Mouse (Mus musculus) olfactory bulb, adult 2 months (tissue): ENCODE data around the gene Ica1. TPM values are rescaled to one million over a fixed set of nuclear protein-coding genes. Genes with fewer than 3 reads are reported as not detected.

Source experiments
- H3K27ac ChIP-seq: fragments of 200-500 bp; 2 replicates; pipeline ENCODE4 v1.5.1; 2012; ENCODE audit warnings: low read depth, low read length; ENCODE audit not compliant: insufficient read depth
- H3K4me1 ChIP-seq: fragments of 200-500 bp; 2 replicates; pipeline ENCODE4 v1.6.1; 2012; ENCODE audit warnings: low read length; ENCODE audit not compliant: control insufficient read depth, insufficient read depth
- H3K4me3 ChIP-seq: fragments of 200-500 bp; 2 replicates; pipeline ENCODE4 v1.5.1; 2012; ENCODE audit warnings: mild to moderate bottlenecking, low read depth, low read length, moderate library complexity; ENCODE audit not compliant: insufficient read depth
- CTCF ChIP-seq: fragments of 200-500 bp; IDR thresholded peaks from 2 replicates; pipeline ENCODE4 v1.5.1; 2012; ENCODE audit warnings: low read depth, mild to moderate bottlenecking, low read length, moderate library complexity; ENCODE audit not compliant: insufficient read depth
- POLR2A ChIP-seq: fragments of 200-500 bp; IDR thresholded peaks from 2 replicates; pipeline ENCODE4 v1.6.1; 2012; ENCODE audit warnings: mild to moderate bottlenecking, low read depth, low read length, moderate library complexity; ENCODE audit not compliant: insufficient read depth
- WGBS: fragments of 180-500 bp; shearing (Covaris S2); methylation state at CpG from one replicate; pipeline ENCODE4 v1.1.7; 2018; 5-methylcytosine and 5-hydroxymethylcytosine counted together
- polyA plus RNA-seq: library from polyadenylated mRNA; stranded (reverse); fragments of >200 nt; gene quantifications from 2 replicates; pipeline ENCODE4 v1.2.4, GENCODE M21; 2012; ENCODE audit warnings: low replicate concordance; ENCODE audit not compliant: missing spikeins, insufficient read depth, insufficient read length

Gene Ica1
- not detected in 2 replicates for polyA plus RNA-seq

DNA sequence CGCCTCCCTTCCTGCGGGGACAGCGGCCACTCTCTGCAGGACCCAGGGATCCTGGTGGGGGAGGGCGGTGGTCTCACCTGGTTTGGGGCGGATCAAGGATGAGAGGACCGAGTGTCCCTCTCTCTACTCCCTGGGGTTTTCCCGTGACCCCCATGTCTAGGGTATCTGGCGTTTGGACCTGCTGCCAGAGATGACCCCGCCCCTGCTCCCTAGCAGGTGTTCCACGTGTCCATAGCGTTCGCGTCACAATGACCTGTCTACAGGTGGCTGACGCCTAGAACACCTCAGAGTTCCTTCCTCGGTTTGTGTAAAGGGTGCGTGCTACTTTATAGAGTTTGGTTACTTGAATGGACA lies at the start of gene Ica1:
Ica1 (minus strand) TSS at position 193 of the 354 bp plus-strand sequence.
- H3K4me1 ChIP-seq = peaks cover 2% of the 10 kb centered on the region
- TF ChIP-seq CTCF (no peak), POLR2A (0 out of 2 replicates have a peak, but pooled peaks have one; percentile 5)
- peak within 1 kb of the TSS; percentile 62 for H3K4me3 ChIP-seq
- peak within 1 kb of the TSS; percentile 43 for H3K27ac ChIP-seq
- WGBS = 3% methylated on average over 16 of the region's 16 CpGs

- Histone ChIP-seq H3K27ac (no peak overlapping the region), H3K4me1 (no peaks in the 10 kb centered on the region), H3K4me3 (no peak overlapping the region)
- TF ChIP-seq CTCF (no peak), POLR2A (no peak)
- WGBS = 90% methylated on average over 2 of the region's 2 CpGs
Observed at GRCm38 (mm10) chr6:8819866-8820265, 41.6 kb upstream of the Ica1 start.

GRCm38 (mm10) chr6:8814332-8815002 lies 36.2 kb upstream of the Ica1 start:
- TF ChIP-seq POLR2A (no peak), CTCF (no peak)
- Histone ChIP-seq H3K27ac (no peak overlapping the region), H3K4me1 (no peaks in the 10 kb centered on the region), H3K4me3 (no peak overlapping the region)
- 88% methylated on average over 6 of the region's 6 CpGs for WGBS

GRCm38 (mm10) chr6:8802561-8803150 lies 24.4 kb upstream of the Ica1 start:
- no peak overlapping the region for H3K27ac ChIP-seq
- H3K4me3 ChIP-seq = no peak overlapping the region
- TF ChIP-seq POLR2A = no peak
- TF ChIP-seq CTCF = no peak
- H3K4me1 ChIP-seq = no peaks in the 10 kb centered on the region
- 66% methylated on average over 3 of the region's 3 CpGs for WGBS

DNA sequence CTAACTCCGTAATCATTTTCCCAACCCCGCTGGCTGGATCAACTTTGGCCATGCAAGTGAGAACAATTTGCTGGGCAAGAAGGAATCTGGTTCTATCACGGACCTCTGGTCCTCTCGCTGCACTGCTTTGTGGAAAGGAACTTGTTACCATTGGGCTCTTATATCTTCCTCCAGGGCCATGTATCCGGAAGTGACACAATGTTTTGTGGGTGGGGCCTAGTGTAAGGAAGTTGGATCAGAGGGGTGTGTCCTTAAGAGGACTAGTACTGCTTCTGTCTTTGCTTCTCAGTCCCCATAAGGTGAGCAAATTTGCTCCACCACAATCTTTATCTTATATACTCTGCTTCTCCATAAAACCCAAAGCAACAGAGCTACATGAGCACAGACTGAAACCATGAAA lies 14.1 kb upstream of the Ica1 start:
- WGBS = 95% methylated on average over 5 of the region's 5 CpGs
- Histone ChIP-seq H3K4me3 (no peak overlapping the region), H3K27ac (no peak overlapping the region), H3K4me1 (no peaks in the 10 kb centered on the region)
- TF ChIP-seq CTCF = no peak

DNA sequence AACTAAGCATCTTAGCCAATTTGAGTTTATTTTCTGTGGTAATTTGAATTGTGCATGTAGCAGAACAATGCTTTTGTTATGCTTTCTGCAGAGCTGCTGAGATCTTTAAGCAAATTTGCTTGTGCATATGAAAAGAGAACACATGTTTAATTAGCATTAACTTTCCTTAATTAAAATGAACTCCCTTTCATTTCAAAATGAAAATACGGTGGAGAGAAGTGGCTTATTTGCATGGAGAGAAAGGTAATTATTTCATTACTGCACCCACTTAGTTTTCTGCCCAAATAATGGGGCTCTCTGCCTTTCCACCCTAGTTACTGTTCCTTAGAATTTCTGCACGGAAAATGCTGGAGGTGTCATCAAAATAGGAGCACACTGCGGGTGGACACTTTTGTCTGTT lies 13.5 kb upstream of the Ica1 start:
- H3K27ac ChIP-seq = no peak overlapping the region
- WGBS = 27% methylated on average over 3 of the region's 3 CpGs

DNA sequence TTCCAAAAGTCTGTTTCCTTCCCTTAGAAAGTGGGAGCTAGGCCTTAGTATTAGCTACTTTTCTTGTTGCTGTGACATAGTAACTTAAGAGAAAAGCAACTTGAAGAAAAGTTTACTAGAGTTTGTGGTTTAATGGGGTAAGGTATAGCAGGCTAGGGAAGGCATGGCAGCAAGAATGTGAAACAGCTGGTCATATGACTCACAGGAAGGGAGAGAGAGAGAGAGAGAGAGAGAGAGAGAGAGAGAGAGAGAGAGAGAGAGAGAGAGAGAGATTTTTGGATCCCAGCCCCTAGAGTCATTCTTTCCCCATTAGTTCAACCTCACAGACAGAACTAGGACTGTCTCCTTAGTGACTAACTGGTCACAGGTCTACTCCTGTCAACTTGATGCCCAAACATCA lies 2.3 kb upstream of the Ica1 start:
- Histone ChIP-seq H3K27ac (no peak overlapping the region), H3K4me3 (no peak overlapping the region), H3K4me1 (peaks cover 2% of the 10 kb centered on the region)
- TF ChIP-seq POLR2A (no peak), CTCF (no peak)

More for the DNA sequence above, 13.5 kb upstream of the Ica1 start:
- Histone ChIP-seq H3K4me1 (no peaks in the 10 kb centered on the region), H3K4me3 (no peak overlapping the region)
- TF ChIP-seq POLR2A (no peak), CTCF (no peak)

DNA sequence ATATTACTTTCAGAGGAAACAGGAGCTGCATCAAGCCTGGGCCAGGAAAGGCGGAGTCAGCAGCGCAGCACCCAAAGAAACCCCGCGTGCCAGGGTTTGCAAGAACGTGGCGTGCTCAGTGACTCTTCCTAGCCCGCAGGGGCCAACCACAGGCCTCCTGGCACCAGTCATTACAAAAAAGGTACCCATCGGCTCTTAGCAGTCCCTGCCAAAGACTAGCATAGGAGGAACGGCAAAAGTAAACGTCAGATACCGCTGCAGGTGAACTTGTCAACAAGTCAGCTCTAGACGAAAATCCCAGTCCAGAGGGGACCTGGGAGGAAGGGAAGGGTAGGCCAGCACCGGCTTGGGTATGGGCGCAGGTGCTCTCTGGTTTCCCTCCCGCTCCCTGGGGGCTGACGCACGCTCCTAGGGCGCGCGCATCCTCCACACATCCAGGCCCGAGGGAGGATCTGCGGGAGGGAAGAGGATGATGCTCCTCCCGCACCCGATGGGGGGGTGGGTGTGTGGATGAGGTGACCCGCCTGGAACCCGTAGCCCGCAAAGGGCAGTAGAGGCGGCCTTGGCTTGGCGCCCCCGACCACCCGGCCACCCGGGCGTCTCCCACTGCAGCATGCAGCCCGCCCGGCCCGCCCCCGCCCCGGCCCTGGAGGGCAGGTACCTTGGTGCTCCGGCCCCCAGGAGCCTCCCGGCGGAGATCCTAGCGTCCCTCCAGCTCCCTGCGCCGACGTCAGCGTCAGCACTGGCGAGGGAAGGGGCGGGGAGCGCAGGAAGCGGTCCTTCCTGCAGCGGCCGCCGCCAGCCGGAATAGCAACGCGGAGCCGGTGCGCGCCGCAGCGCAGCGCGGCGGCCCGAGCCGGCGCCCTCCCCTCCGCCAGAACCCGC lies 635 bp downstream of the Ica1 start:
- peak; percentile 20 for TF ChIP-seq POLR2A
- TF ChIP-seq CTCF = no peak
- under 1% methylated on average over 69 of the region's 69 CpGs for WGBS
- Histone ChIP-seq H3K4me1 (peaks cover 2% of the 10 kb centered on the region), H3K4me3 (peak overlapping the region; percentile 62), H3K27ac (peak overlapping the region; percentile 43)

- H3K4me1 ChIP-seq = peaks cover 6% of the 10 kb centered on the region
- H3K27ac ChIP-seq = no peak overlapping the region
- TF ChIP-seq CTCF = no peak
- TF ChIP-seq POLR2A = no peak
- 92% methylated on average over 7 of the region's 7 CpGs for WGBS
- H3K4me3 ChIP-seq = no peak overlapping the region
Observed at GRCm38 (mm10) chr6:8771539-8771938, 6.7 kb downstream of the Ica1 start.
